Mouse (Mus musculus) cerebellum, adult 2 months (tissue): ENCODE measurements at regions not wholly inside any gene's neighbourhood (a gene's known extent, or its start where the extent isn't known, plus 50 kb on each side); places are given as distances from the start of the nearest gene placed in this dataset.

ENCODE experiments used
- DNase-seq, 2 experiments: peaks; one replicate each; pipeline ENCODE4 v3.0.0; 2021
- H3K27ac ChIP-seq: fragments of 200-500 bp; 2 replicates; pipeline ENCODE4 v1.5.1; 2012; ENCODE audit warnings: low read length, control low read depth, inconsistent platforms; ENCODE audit not compliant: insufficient read depth
- H3K27me3 ChIP-seq: fragments of 200-500 bp; 2 replicates; pipeline ENCODE4 v1.6.1; 2012; ENCODE audit warnings: inconsistent platforms, mild to moderate bottlenecking, low read length, moderate library complexity; ENCODE audit not compliant: control insufficient read depth, insufficient read depth
- H3K4me1 ChIP-seq: fragments of 200-500 bp; 2 replicates; pipeline ENCODE4 v1.6.1; 2011; ENCODE audit warnings: low read length; ENCODE audit not compliant: control insufficient read depth, insufficient read depth
- H3K4me3 ChIP-seq: fragments of 200-500 bp; replicated peaks from 2 replicates; pipeline ENCODE3; 2011; ENCODE audit warnings: mild to moderate bottlenecking, low read depth, low read length, control low read depth; ENCODE audit not compliant: insufficient read depth
- CTCF ChIP-seq: fragments of 200-500 bp; IDR thresholded peaks from 2 replicates; pipeline ENCODE4 v1.5.1; 2011; ENCODE audit warnings: low read depth, mild to moderate bottlenecking, control low read depth, low read length, moderate library complexity, borderline replicate concordance; ENCODE audit not compliant: insufficient read depth
- POLR2A ChIP-seq: fragments of 200-500 bp; IDR thresholded peaks from 2 replicates; pipeline ENCODE4 v1.6.1; 2011; ENCODE audit warnings: low read length, control low read depth, borderline replicate concordance; ENCODE audit not compliant: insufficient read depth
- WGBS: fragments of 180-500 bp; shearing (Covaris S2); methylation state at CpG from one replicate; pipeline ENCODE4 v1.1.7; 2018; 5-methylcytosine and 5-hydroxymethylcytosine counted together

- no peak for DNase-seq
- WGBS, result 87% methylated on average over 5 of the region's 5 CpGs
- no peak overlapping the region for H3K27ac ChIP-seq
- TF ChIP-seq POLR2A, result no peak
- TF ChIP-seq CTCF, result no peak
- no peak overlapping the region for H3K4me3 ChIP-seq
- H3K4me1 ChIP-seq, result no peaks in the 10 kb centered on the region
- no peaks in the 10 kb centered on the region for H3K27me3 ChIP-seq
These were observed 156.7 kb upstream of the Ccdc54 start for GRCm38 (mm10) chr16:50747698-50748097.

GRCm38 (mm10) chr16:50745723-50746122 lies 154.8 kb upstream of the Ccdc54 start:
- no peak overlapping the region for H3K27ac ChIP-seq
- TF ChIP-seq CTCF (no peak), POLR2A (no peak)
- H3K4me1 ChIP-seq, result no peaks in the 10 kb centered on the region
- H3K27me3 ChIP-seq, result no peaks in the 10 kb centered on the region
- no peak overlapping the region for H3K4me3 ChIP-seq
- 61% methylated on average over 2 of the region's 2 CpGs for WGBS
- no peak for DNase-seq

- Histone ChIP-seq H3K4me3 (no peak overlapping the region), H3K27ac (no peak overlapping the region), H3K4me1 (no peaks in the 10 kb centered on the region), H3K27me3 (no peaks in the 10 kb centered on the region)
- TF ChIP-seq POLR2A, result no peak
- no peak for TF ChIP-seq CTCF
- 30% methylated on average over 10 of the region's 10 CpGs for WGBS
- DNase-seq, result peak in 1 of 2 experiments; percentile 12
These were observed 146.5 kb upstream of the Ccdc54 start for GRCm38 (mm10) chr16:50737396-50737843.

- DNase-seq, result peak; percentile 83 to 87
- peak; percentile 98 for TF ChIP-seq CTCF
- no peak for TF ChIP-seq POLR2A
- WGBS, result 12% methylated on average over 21 of the region's 21 CpGs
- H3K27ac ChIP-seq, result no peak overlapping the region
- no peaks in the 10 kb centered on the region for H3K27me3 ChIP-seq
- H3K4me3 ChIP-seq, result peak overlapping the region; percentile 58
- H3K4me1 ChIP-seq, result no peaks in the 10 kb centered on the region
These were observed 145.4 kb upstream of the Ccdc54 start for GRCm38 (mm10) chr16:50736151-50737047.

- TF ChIP-seq CTCF, result peak; percentile 6; the same call in 1 of the 2 replicates
- TF ChIP-seq POLR2A, result no peak
- H3K4me3 ChIP-seq, result no peak overlapping the region
- no peaks in the 10 kb centered on the region for H3K27me3 ChIP-seq
- H3K27ac ChIP-seq, result no peak overlapping the region
- WGBS, result 97% methylated on average over 3 of the region's 3 CpGs
- no peak for DNase-seq
- no peaks in the 10 kb centered on the region for H3K4me1 ChIP-seq
These were observed 142.4 kb upstream of the Ccdc54 start for GRCm38 (mm10) chr16:50733359-50733758.

GRCm38 (mm10) chr16:50732082-50733006 lies 141.4 kb upstream of the Ccdc54 start:
- H3K27ac ChIP-seq, result no peak overlapping the region
- under 1% methylated on average over 58 of the region's 58 CpGs for WGBS
- H3K27me3 ChIP-seq, result no peaks in the 10 kb centered on the region
- TF ChIP-seq POLR2A (peak; percentile 49; the same call in 1 of the 2 replicates), CTCF (no peak)
- peak overlapping the region; percentile 87 for H3K4me3 ChIP-seq
- peak; percentile 81 to 84 for DNase-seq
- H3K4me1 ChIP-seq, result no peaks in the 10 kb centered on the region

GRCm38 (mm10) chr16:50729341-50729740 lies 138.4 kb upstream of the Ccdc54 start:
- no peak overlapping the region for H3K27ac ChIP-seq
- DNase-seq, result no peak
- TF ChIP-seq CTCF (no peak), POLR2A (no peak)
- WGBS, result 81% methylated on average over 5 of the region's 5 CpGs
- no peaks in the 10 kb centered on the region for H3K4me1 ChIP-seq
- no peaks in the 10 kb centered on the region for H3K27me3 ChIP-seq
- no peak overlapping the region for H3K4me3 ChIP-seq

GRCm38 (mm10) chr16:50723144-50723543 lies 132.2 kb upstream of the Ccdc54 start:
- Histone ChIP-seq H3K27me3 (no peaks in the 10 kb centered on the region; the same call in 1 of the 2 replicates), H3K4me1 (no peaks in the 10 kb centered on the region), H3K4me3 (no peak overlapping the region), H3K27ac (no peak overlapping the region)
- WGBS, result 96% methylated on average over 6 of the region's 6 CpGs
- DNase-seq, result no peak
- no peak for TF ChIP-seq POLR2A
- TF ChIP-seq CTCF, result no peak
